Comparison of ENCODE assay signal across 8 mouse cellular contexts in genomic region chr16:8831241-8831640, GRCm38 (mm10). TPM values are rescaled to one million over a fixed set of nuclear protein-coding genes. Genes with fewer than 3 reads are reported as not detected.
A peak's percentile ranks its signal among the peaks of the same experiment; 100 is the strongest.
DNase-seq lines count a peak whose midpoint lies in the region; ATAC-seq and TF ChIP-seq lines count a peak whose summit lies in the region.

No protein-coding gene starts in this region.

- TF ChIP-seq CTCF in forebrain, postnatal 0 days (IDR thresholded peaks at IDR 0.05; ENCODE audit: low read depth) = no peak

- peak overlapping the region; percentile 100 for H3K4me3 ChIP-seq in forebrain, postnatal 0 days (ENCODE audit: low read depth, low read length)
- peak overlapping the region; percentile 100 for H3K4me3 ChIP-seq in lung, embryonic 16.5 days (ENCODE audit: low read length)

- peaks cover 19% of the 10 kb centered on the region for H3K4me1 ChIP-seq in forebrain, postnatal 0 days (ENCODE audit: insufficient read depth)
- H3K4me1 ChIP-seq in lung, embryonic 16.5 days (replicated peaks; ENCODE audit: control insufficient read depth, insufficient read depth, low read length) = peaks cover 22% of the 10 kb centered on the region

- no peaks in the 10 kb centered on the region for H3K9me3 ChIP-seq in forebrain, postnatal 0 days (ENCODE audit: low read length)
- no peaks in the 10 kb centered on the region for H3K9me3 ChIP-seq in lung, embryonic 16.5 days (ENCODE audit: control insufficient read depth, low read length)

- ATAC-seq in cerebellum, adult (ENCODE audit: insufficient number of reproducible peaks, low FRiP score, low TSS enrichment) = no peak
- no peak for ATAC-seq in forebrain, postnatal 0 days
- no peak for ATAC-seq in lung, embryonic 16.5 days (ENCODE audit: low read depth)

- H3K4me2 ChIP-seq in forebrain, postnatal 0 days (ENCODE audit: low read depth) = peak overlapping the region; percentile 79
- H3K4me2 ChIP-seq in lung, embryonic 16.5 days (ENCODE audit: low read depth, low read length) = peak overlapping the region; percentile 77

- peak; percentile 35 for DNase-seq in cerebellum, adult 11 months
- peak; percentile 62 for DNase-seq in cerebellum, adult 11-12 months
- DNase-seq in forebrain, postnatal 0 days = no peak
- peak; percentile 56 for DNase-seq in kidney, adult 11 months
- peak; percentile 53 for DNase-seq in splenic B cell, adult 2 months (ENCODE audit: low read depth, low spot score)
- DNase-seq in layer of hippocampus, postnatal 10 days (ENCODE audit: low spot score in 2 of 2) = no peak

- H3K9ac ChIP-seq in forebrain, postnatal 0 days = peak overlapping the region; percentile 99
- H3K9ac ChIP-seq in lung, embryonic 16.5 days (ENCODE audit: low read length) = peak overlapping the region; percentile 100

- H3K27me3 ChIP-seq in forebrain, postnatal 0 days (ENCODE audit: insufficient read depth, low read length) = no peaks in the 10 kb centered on the region
- no peaks in the 10 kb centered on the region for H3K27me3 ChIP-seq in lung, embryonic 16.5 days (ENCODE audit: control insufficient read depth, insufficient read depth, low read depth, low read length)
- H3K27me3 ChIP-seq in splenic B cell, adult 2 months (ENCODE audit: control insufficient read depth, insufficient read depth, low read length, poor library complexity, severe bottlenecking) = no peaks in the 10 kb centered on the region

- H3K36me3 ChIP-seq in forebrain, postnatal 0 days (ENCODE audit: insufficient read depth) = peaks cover 4% of the 10 kb centered on the region
- H3K36me3 ChIP-seq in lung, embryonic 16.5 days (ENCODE audit: control insufficient read depth, insufficient read depth, low read length) = no peaks in the 10 kb centered on the region
- H3K36me3 ChIP-seq in splenic B cell, adult 2 months (ENCODE audit: control insufficient read depth, insufficient read depth, low read length, poor library complexity, severe bottlenecking) = peaks cover 4% of the 10 kb centered on the region

- peak overlapping the region; percentile 97 for H3K27ac ChIP-seq in forebrain, postnatal 0 days (ENCODE audit: low read depth, low read length)
- H3K27ac ChIP-seq in lung, embryonic 16.5 days (ENCODE audit: low read length) = no peak overlapping the region

- under 1% methylated on average over 12 of the region's 12 CpGs for WGBS in forebrain, postnatal 0 days
- WGBS in lung, embryonic 16.5 days = 2% methylated on average over 12 of the region's 12 CpGs

RNA-seq across cellular contexts. Expression of gene 1810013L24Rik, which starts 1.3 kb away (rescaled TPM):
- 63.7 and 80.2 TPM in 2 replicates for total RNA-seq in forebrain, postnatal 0 days (2014; rRNA removed)
- 8.2 and 15.9 TPM in 2 replicates for polyA plus RNA-seq in forebrain, postnatal 0 days (2015; fragmentation: Nextera tagmentation; extraction: Ambion mirVana)
- 16.0 and 17.9 TPM in 2 replicates for polyA plus RNA-seq in lung, embryonic 16.5 days (2015; fragmentation: Nextera tagmentation; extraction: Ambion mirVana)
- total RNA-seq in layer of hippocampus, postnatal 10 days (2021) = 100 to 1,000 TPM; 119 to 135 TPM

RNA-seq across cellular contexts. Expression of gene Usp7, which starts 39.1 kb away (rescaled TPM):
- 119 and 200 TPM in 2 replicates for total RNA-seq in forebrain, postnatal 0 days (2014; rRNA removed)
- polyA plus RNA-seq in forebrain, postnatal 0 days (2015; fragmentation: Nextera tagmentation; extraction: Ambion mirVana) = 14.5 and 18.9 TPM in 2 replicates
- polyA plus RNA-seq in lung, embryonic 16.5 days (2015; fragmentation: Nextera tagmentation; extraction: Ambion mirVana) = 23.1 and 24.4 TPM in 2 replicates
- total RNA-seq in layer of hippocampus, postnatal 10 days (2021) = 100 to 1,000 TPM; 153 to 157 TPM

Comparison
In these comparisons a context has a peak if more than half of its experiments do, and no peak if none do; other contexts are left out.
1. DNase-seq: peak in cerebellum, adult 11 months (single experiment), cerebellum, adult 11-12 months (single experiment), kidney, adult 11 months (single experiment) and splenic B cell, adult 2 months (single experiment); none in forebrain, postnatal 0 days (single experiment) and layer of hippocampus, postnatal 10 days (0 of 2).